Mouse (Mus musculus): ENCODE data around the gene Lmx1a. TPM values are rescaled to one million over a fixed set of nuclear protein-coding genes. Genes with fewer than 3 reads are reported as not detected.
A peak's percentile ranks its signal among the peaks of the same experiment; 100 is the strongest.

Lmx1a gene
- polyA plus RNA-seq, 1 experiment from 2014 or later, result 7.1 TPM

- no peak overlapping the region for H3K9ac ChIP-seq (ENCODE audit: low read depth, low read length)
- no peak overlapping the region for H3K4me3 ChIP-seq (ENCODE audit: low read length)
- H3K4me2 ChIP-seq (ENCODE audit: low read length), result no peak overlapping the region
- no peaks in the 10 kb centered on the region for H3K9me3 ChIP-seq (ENCODE audit: control insufficient read depth, low read length)
- H3K36me3 ChIP-seq (ENCODE audit: control insufficient read depth, insufficient read depth, low read length), result no peaks in the 10 kb centered on the region
- H3K27me3 ChIP-seq (replicated peaks; ENCODE audit: control insufficient read depth, insufficient read depth, low read length), result no peaks in the 10 kb centered on the region
- no peak overlapping the region for H3K27ac ChIP-seq (ENCODE audit: low read depth, low read length)
- WGBS, result 22% methylated on average over 6 of the region's 6 CpGs
- peak; percentile 64 for ATAC-seq
- H3K4me1 ChIP-seq (ENCODE audit: control insufficient read depth, insufficient read depth, low read depth, low read length), result no peaks in the 10 kb centered on the region
Measured at GRCm38 (mm10) chr1:167715730-167716341, 26.8 kb downstream of the Lmx1a start.

DNA sequence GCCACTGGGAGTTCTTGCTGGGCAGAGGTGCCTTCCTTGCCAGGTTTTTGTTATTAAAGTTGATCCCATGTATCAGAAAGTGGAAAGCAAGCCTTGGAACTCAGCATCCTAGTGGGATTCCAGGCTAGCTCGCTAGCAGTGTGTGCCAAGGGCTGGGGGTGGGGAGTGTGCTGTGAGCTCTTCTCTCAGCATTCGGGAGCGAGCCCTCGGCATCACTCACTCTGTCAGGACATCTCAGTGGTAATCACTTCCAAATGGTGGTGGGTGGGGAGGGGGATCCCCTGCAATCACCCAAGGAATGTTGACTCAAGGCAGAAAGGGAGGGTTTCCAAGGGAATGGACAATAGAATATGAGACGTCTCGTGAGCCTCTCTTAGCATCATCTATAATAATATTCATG is 45.4 kb downstream of the Lmx1a start:
- Histone ChIP-seq H3K9me3 (ENCODE audit: control insufficient read depth, low read length) (no peaks in the 10 kb centered on the region), H3K4me3 (ENCODE audit: low read length) (no peak overlapping the region), H3K4me1 (ENCODE audit: control insufficient read depth, insufficient read depth, low read depth, low read length) (no peaks in the 10 kb centered on the region; the same call in 1 of the 2 replicates), H3K9ac (ENCODE audit: low read depth, low read length) (no peak overlapping the region), H3K27ac (ENCODE audit: low read depth, low read length) (no peak overlapping the region), H3K27me3 (replicated peaks; ENCODE audit: control insufficient read depth, insufficient read depth, low read length) (peaks cover 2% of the 10 kb centered on the region), H3K36me3 (ENCODE audit: control insufficient read depth, insufficient read depth, low read length) (no peaks in the 10 kb centered on the region), H3K4me2 (ENCODE audit: low read length) (no peak overlapping the region)
- WGBS, result 13% methylated on average over 6 of the region's 6 CpGs
- no peak for ATAC-seq

DNA sequence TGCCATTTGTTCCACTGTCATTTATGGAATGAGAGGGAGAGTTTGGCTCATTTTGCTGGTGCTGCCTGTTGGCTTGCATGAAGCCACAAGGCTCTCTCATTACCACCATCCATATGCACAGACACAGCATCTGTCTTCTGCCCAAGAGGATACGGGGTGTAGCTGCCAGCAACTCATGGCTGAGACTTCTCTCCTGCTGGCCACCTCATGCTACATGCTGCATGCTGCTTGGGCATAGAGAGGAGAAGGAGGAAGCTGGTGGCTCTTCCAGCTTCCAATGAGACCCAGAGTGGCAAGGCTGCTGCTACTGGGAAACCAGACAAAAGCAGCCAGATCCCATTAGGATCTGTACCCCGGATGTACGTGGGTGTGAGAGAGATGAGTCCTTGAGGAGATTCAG is 47.8 kb downstream of the Lmx1a start:
- Histone ChIP-seq H3K27me3 (replicated peaks; ENCODE audit: control insufficient read depth, insufficient read depth, low read length) (peaks cover 2% of the 10 kb centered on the region), H3K27ac (ENCODE audit: low read depth, low read length) (no peak overlapping the region), H3K9ac (ENCODE audit: low read depth, low read length) (no peak overlapping the region), H3K9me3 (ENCODE audit: control insufficient read depth, low read length) (no peaks in the 10 kb centered on the region), H3K4me1 (ENCODE audit: control insufficient read depth, insufficient read depth, low read depth, low read length) (no peaks in the 10 kb centered on the region; the same call in 1 of the 2 replicates), H3K4me2 (ENCODE audit: low read length) (no peak overlapping the region), H3K36me3 (ENCODE audit: control insufficient read depth, insufficient read depth, low read length) (no peaks in the 10 kb centered on the region), H3K4me3 (ENCODE audit: low read length) (no peak overlapping the region)
- WGBS, result 82% methylated on average over 3 of the region's 3 CpGs
- peak; percentile 60; the same call in 1 of the 2 replicates for ATAC-seq

DNA sequence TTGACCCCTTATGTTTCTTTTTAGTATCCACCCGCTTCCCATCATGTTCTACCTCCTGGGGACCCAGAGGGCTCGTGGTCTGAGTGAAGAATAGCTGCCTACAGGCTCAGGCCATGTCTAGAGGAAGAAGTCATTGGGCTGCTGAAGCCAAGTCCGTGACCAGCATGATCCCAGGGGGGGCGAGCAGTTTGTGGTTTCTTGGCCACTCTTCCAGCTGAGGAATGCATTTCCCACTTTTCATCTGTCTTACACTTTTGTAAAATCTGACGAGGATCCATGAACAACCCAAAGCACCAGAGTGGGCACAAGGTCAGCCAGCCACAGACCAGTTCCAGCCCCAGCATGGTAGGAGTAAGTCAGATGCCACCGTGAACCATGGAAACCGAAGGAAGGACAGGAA is 50.2 kb downstream of the Lmx1a start:
- Histone ChIP-seq H3K9me3 (ENCODE audit: control insufficient read depth, low read length) (no peaks in the 10 kb centered on the region), H3K4me2 (ENCODE audit: low read length) (no peak overlapping the region), H3K4me1 (ENCODE audit: control insufficient read depth, insufficient read depth, low read depth, low read length) (no peaks in the 10 kb centered on the region; the same call in 1 of the 2 replicates), H3K27me3 (replicated peaks; ENCODE audit: control insufficient read depth, insufficient read depth, low read length) (peaks cover under 1% of the 10 kb centered on the region), H3K9ac (ENCODE audit: low read depth, low read length) (no peak overlapping the region), H3K27ac (ENCODE audit: low read depth, low read length) (no peak overlapping the region), H3K4me3 (ENCODE audit: low read length) (no peak overlapping the region), H3K36me3 (ENCODE audit: control insufficient read depth, insufficient read depth, low read length) (no peaks in the 10 kb centered on the region)
- ATAC-seq, result no peak
- WGBS, result 80% methylated on average over 7 of the region's 7 CpGs

- Histone ChIP-seq H3K36me3 (ENCODE audit: control insufficient read depth, insufficient read depth, low read length) (no peaks in the 10 kb centered on the region), H3K4me1 (ENCODE audit: control insufficient read depth, insufficient read depth, low read depth, low read length) (no peaks in the 10 kb centered on the region), H3K27ac (ENCODE audit: low read depth, low read length) (no peak overlapping the region), H3K27me3 (replicated peaks; ENCODE audit: control insufficient read depth, insufficient read depth, low read length) (peaks cover 4% of the 10 kb centered on the region; the same call in 1 of the 2 replicates), H3K9ac (ENCODE audit: low read depth, low read length) (no peak overlapping the region), H3K9me3 (ENCODE audit: control insufficient read depth, low read length) (no peaks in the 10 kb centered on the region), H3K4me2 (ENCODE audit: low read length) (no peak overlapping the region), H3K4me3 (ENCODE audit: low read length) (no peak overlapping the region)
- 51% methylated on average over 6 of the region's 6 CpGs for WGBS
- no peak for ATAC-seq
Measured at GRCm38 (mm10) chr1:167746676-167747075, 57.6 kb downstream of the Lmx1a start.

DNA sequence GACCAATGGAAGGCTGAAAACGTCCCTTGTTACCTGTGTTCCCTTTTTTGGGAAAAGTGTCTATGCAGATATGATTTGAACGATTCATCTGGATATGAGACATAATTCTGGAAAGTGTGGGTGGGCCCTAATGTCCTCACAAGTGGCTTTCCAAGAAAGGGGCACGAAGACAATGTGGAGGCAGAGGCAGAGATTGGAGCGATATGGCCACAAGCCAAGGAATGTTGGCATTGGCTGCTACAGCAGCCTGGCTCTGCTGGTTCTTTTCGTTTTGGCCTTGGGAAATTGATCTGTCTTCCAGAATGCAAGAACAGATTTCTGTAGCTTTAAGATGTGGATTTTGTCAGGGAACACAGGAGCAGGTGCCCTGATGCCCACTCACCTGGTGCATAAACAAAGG is 63.6 kb downstream of the Lmx1a start:
- no peak overlapping the region for H3K9ac ChIP-seq (ENCODE audit: low read depth, low read length)
- H3K36me3 ChIP-seq (ENCODE audit: control insufficient read depth, insufficient read depth, low read length), result no peaks in the 10 kb centered on the region
- ATAC-seq, result no peak
- H3K4me2 ChIP-seq (ENCODE audit: low read length), result no peak overlapping the region
- H3K4me3 ChIP-seq (ENCODE audit: low read length), result no peak overlapping the region
- WGBS, result 71% methylated on average over 5 of the region's 5 CpGs
- no peaks in the 10 kb centered on the region for H3K9me3 ChIP-seq (ENCODE audit: control insufficient read depth, low read length)
- H3K27ac ChIP-seq (ENCODE audit: low read depth, low read length), result no peak overlapping the region
- peaks cover 6% of the 10 kb centered on the region; the same call in 1 of the 2 replicates for H3K27me3 ChIP-seq (replicated peaks; ENCODE audit: control insufficient read depth, insufficient read depth, low read length)
- peaks cover 6% of the 10 kb centered on the region for H3K4me1 ChIP-seq (ENCODE audit: control insufficient read depth, insufficient read depth, low read depth, low read length)

- no peaks in the 10 kb centered on the region for H3K36me3 ChIP-seq (ENCODE audit: control insufficient read depth, insufficient read depth, low read length)
- WGBS, result 70% methylated on average over 4 of the region's 4 CpGs
- no peak overlapping the region for H3K9ac ChIP-seq (ENCODE audit: low read depth, low read length)
- no peak overlapping the region for H3K27ac ChIP-seq (ENCODE audit: low read depth, low read length)
- no peak overlapping the region for H3K4me2 ChIP-seq (ENCODE audit: low read length)
- H3K9me3 ChIP-seq (ENCODE audit: control insufficient read depth, low read length), result no peaks in the 10 kb centered on the region
- peaks cover 4% of the 10 kb centered on the region; the same call in 1 of the 2 replicates for H3K27me3 ChIP-seq (replicated peaks; ENCODE audit: control insufficient read depth, insufficient read depth, low read length)
- peaks cover 10% of the 10 kb centered on the region for H3K4me1 ChIP-seq (ENCODE audit: control insufficient read depth, insufficient read depth, low read depth, low read length)
- H3K4me3 ChIP-seq (ENCODE audit: low read length), result no peak overlapping the region
- no peak for ATAC-seq
Measured at GRCm38 (mm10) chr1:167754085-167754484, 65.0 kb downstream of the Lmx1a start.

DNA sequence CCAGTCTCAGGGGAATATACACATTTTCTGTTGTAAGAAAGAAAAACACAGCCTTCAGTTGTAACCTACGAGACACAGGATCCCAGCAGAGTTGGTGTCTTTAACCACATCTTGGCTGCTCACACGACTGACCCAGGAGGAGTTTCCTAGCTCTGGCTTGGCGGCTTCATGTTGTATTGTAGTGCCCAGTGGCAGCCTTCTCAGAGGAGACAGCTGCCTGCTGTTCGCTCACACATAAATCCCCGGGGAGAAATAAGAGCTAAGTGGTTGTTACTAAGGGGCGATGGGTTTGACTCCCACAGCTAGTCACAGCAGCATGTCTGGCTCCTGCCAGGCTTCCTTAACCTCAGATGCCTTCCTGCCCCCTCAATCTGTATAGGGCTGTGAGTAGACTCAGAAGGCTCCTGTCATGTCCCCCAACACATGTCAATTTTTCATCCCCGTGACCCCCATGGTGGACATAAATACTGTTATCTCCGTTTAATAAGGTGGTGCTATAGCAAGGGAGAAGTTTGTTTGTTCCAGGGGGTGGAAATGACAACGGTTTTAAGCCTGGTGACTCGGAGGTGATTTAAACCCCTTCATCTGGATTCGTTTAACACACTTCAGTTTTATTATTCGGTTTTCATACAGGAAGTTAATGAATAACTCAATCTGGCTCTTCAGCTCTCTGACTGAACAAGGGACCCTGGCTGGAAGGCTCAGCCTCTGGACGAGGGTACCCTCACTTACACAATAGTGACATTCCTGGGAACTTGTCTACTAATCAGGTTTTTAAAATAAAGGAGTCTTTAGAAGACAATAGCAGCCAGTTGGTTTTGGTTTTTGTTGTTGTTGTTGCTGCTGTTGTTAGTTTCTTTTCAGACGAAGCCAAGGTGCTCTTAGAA is 65.8 kb downstream of the Lmx1a start:
- 17% methylated on average over 14 of the region's 14 CpGs for WGBS
- 0 out of 2 replicates have a peak, but pooled peaks have one; percentile 28 for ATAC-seq
- no peak overlapping the region for H3K4me2 ChIP-seq (ENCODE audit: low read length)

DNA sequence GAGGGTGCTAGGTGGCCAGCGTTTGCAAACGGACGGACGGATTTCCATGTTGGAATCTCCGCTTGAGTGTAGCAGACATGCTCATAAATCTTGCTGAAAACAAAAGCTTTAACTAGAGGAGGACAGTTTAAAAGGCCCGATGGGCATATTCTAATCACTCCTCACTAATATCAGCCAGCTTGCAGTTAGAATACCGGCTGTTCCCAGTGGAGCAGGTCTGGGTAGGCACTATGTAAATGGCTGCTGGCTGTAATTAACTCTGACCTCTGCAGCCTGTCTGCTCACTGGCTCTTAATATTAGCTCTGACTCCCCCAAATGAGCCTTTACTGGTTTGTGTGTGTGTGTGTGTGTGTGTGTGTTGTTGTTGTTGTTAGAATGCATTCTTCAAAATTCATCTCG is 69.2 kb downstream of the Lmx1a start:
- Histone ChIP-seq H3K27me3 (replicated peaks; ENCODE audit: control insufficient read depth, insufficient read depth, low read length) (0 out of 2 replicates have a peak, but pooled peaks cover 2% of the 10 kb centered on the region), H3K27ac (ENCODE audit: low read depth, low read length) (no peak overlapping the region), H3K4me1 (ENCODE audit: control insufficient read depth, insufficient read depth, low read depth, low read length) (peaks cover 18% of the 10 kb centered on the region), H3K36me3 (ENCODE audit: control insufficient read depth, insufficient read depth, low read length) (no peaks in the 10 kb centered on the region), H3K4me2 (ENCODE audit: low read length) (no peak overlapping the region), H3K9ac (ENCODE audit: low read depth, low read length) (no peak overlapping the region), H3K9me3 (ENCODE audit: control insufficient read depth, low read length) (no peaks in the 10 kb centered on the region), H3K4me3 (ENCODE audit: low read length) (no peak overlapping the region)
- WGBS, result 40% methylated on average over 8 of the region's 8 CpGs
- peak; percentile 48; the same call in 1 of the 2 replicates for ATAC-seq

More for the DNA sequence above, 65.8 kb downstream of the Lmx1a start:
- Histone ChIP-seq H3K9ac (ENCODE audit: low read depth, low read length) (no peak overlapping the region), H3K4me1 (ENCODE audit: control insufficient read depth, insufficient read depth, low read depth, low read length) (peaks cover 10% of the 10 kb centered on the region), H3K27ac (ENCODE audit: low read depth, low read length) (no peak overlapping the region), H3K36me3 (ENCODE audit: control insufficient read depth, insufficient read depth, low read length) (no peaks in the 10 kb centered on the region), H3K27me3 (replicated peaks; ENCODE audit: control insufficient read depth, insufficient read depth, low read length) (peaks cover 4% of the 10 kb centered on the region; the same call in 1 of the 2 replicates), H3K9me3 (ENCODE audit: control insufficient read depth, low read length) (no peaks in the 10 kb centered on the region), H3K4me3 (ENCODE audit: low read length) (no peak overlapping the region)
